Mouse (Mus musculus): Measurements from ENCODE around the gene Ankrd17.
A peak's percentile ranks its signal among the peaks of the same experiment; 100 is the strongest.
"Not testable (repeated sequence)": the region's sequence is repeated elsewhere in the genome, so short reads cannot be mapped to it uniquely, and the experiment has no call there.

Ankrd17 gene

DNA sequence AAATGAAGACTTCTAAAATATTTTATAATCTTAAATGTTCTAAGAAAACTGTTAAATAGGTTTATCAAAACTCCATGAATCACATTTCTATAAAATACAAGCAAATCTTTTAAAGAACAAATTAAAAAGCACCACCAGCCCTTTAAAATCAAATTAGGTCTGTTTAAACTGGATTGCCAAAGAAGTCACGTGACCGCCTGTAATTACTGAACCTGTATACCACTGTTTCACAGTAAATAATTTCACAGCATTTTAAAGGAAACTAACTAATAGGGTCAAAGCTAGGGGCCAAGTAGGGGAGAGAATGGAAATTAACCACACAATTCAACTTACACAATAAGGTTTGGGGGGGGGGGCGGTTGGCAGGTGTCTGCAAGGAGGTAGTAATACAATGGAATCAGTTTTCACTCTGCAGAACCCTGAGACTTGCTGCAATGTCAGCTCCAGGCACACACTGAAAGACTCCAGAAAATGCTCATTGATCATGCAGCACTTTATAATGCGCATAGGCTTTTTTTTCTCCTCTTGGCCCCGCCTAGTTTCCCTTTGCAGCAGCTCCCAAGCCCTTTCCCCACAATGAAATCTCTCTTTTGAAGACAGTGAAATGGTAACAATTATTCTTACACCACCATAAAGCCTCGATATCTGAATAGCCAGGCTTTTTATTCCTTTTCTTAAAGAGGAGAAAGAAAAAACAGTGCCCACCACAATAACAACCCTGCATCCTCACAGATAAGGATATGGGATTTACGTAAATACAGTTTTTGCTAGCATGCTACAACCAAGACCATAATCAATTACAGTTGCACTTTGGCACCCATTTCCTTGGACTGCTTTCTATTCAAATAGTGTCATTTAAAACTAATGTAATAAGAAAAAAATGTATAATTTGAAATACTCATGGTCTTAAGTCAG is 27.9 kb downstream of the Ankrd17 start:
- DNase-seq (ENCODE audit: low spot score): no peak

DNA sequence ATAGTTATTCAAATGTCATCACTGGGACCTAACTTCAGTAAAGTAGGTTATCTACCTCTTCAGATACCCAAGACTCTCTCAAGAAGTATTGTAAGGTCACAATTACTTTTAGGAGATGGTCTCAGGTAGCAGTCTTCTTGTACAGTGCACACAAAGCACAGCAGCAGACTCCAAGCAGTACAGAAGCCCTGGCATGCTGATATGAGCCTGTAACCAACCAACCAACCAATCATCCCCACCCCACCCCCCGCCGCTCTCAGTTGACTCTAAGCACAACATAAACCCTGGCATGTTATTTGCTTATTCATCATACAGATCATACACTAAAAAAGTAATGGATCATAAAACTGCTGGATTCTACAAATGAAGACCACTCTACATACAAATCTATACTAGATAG is 33.9 kb downstream of the Ankrd17 start:
- no peak for DNase-seq (ENCODE audit: low spot score)

DNA sequence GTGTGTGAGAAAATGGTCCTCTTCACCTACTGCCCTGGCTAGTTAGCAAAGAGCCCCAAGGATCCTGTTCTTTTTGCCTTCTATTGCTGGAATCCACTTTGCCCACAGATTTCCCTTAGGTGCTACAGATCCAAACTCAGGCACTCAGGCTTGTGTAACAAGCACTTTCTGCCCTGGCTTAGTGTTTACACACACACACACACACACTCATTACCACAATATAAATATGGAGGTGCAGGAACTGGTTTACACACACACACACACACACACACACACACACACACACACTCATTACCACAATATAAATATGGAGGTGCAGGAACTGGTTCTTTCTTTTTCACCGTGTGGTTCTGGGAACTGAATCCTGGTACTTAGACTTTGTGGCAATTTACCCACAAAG is 35.3 kb downstream of the Ankrd17 start:
- DNase-seq (ENCODE audit: low spot score): peak; percentile 42

DNA sequence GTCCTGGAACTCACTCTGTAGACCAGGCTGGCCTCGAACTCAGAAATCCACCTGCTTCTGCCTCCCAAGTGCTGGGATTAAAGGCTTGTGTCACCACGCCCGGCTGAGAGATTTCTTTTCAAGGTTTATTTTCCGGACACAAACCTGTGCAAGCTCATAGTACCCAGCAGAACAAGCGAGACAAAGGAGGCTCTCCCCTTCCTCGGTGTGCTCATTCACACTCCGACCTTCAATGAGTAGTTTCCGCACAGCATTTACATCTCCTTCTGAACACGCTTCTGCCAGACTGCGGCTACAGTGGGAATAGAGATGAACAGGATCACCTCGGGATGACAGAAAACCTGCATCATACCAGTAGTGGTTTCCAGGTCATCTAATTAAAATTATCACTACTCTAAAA is 68.0 kb downstream of the Ankrd17 start:
- DNase-seq (ENCODE audit: low spot score): no peak

GRCm38 (mm10) chr5:90289887-90290286 is 76.5 kb downstream of the Ankrd17 start:
- no peak for DNase-seq (ENCODE audit: low spot score)

- DNase-seq (ENCODE audit: low spot score): peak; percentile 29
These were observed 79.8 kb downstream of the Ankrd17 start for GRCm38 (mm10) chr5:90286559-90286958.

DNA sequence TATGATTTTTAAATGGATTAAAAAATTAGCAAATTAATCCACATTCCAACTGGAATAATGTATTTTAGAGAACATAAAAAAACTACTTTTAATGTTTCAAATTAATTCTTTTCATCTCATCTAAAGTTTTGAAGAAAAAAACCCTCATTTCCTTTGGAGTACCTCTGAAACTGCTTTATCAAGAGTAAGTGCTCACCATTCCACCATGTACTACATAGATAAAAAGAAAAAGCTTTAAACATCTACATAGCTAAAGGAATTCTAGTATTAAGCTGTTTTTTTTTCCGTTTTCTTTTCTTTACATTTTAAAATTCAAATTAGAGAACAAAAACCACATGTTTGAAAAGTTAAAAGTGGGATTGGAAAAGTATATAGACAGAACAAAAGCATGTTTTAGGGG is 86.3 kb downstream of the Ankrd17 start:
- no peak for DNase-seq (ENCODE audit: low spot score)

DNA sequence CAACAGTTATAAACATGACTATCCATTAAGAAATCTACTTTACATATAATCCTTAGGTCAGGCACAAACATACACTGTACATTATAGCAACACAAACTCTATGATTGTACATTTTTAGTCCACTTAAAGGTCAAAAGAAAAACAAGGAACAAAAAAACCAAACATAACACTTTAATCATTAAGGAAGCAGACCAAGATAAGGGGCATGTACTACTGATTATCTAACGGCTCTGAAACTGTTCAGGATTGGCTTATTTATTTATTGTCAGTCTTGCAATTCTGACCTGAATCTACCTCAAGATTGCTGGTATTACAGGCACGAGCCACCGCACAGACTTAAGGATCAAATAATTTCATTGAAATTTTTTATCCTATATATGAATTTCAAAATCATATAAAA is 87.0 kb downstream of the Ankrd17 start:
- no peak for DNase-seq (ENCODE audit: low spot score)

GRCm38 (mm10) chr5:90277443-90277842 is 88.9 kb downstream of the Ankrd17 start:
- peak; percentile 4 for DNase-seq (ENCODE audit: low spot score)

DNA sequence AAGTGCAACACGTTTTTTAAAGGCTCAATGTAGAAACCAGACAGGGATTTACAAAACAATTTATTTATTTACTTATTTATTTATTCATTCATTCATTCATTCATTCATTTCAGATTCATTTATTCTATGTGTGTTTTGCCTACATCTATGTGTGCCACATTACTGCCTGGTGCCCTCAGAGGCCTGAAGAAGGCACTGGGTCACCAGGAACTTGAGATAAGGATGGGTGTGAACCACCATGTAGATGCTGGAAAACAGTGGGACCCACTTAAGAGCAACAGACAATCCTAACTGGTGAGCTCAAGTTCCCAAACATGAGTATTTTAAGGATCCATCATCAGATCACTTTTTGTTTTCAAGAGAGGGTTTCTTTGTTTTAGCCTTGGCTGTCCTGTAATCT is 91.6 kb downstream of the Ankrd17 start:
- no peak for DNase-seq (ENCODE audit: low spot score)

- DNase-seq (ENCODE audit: low spot score): not testable (repeated sequence)
These were observed 104.1 kb downstream of the Ankrd17 start for GRCm38 (mm10) chr5:90262230-90262629.

DNA sequence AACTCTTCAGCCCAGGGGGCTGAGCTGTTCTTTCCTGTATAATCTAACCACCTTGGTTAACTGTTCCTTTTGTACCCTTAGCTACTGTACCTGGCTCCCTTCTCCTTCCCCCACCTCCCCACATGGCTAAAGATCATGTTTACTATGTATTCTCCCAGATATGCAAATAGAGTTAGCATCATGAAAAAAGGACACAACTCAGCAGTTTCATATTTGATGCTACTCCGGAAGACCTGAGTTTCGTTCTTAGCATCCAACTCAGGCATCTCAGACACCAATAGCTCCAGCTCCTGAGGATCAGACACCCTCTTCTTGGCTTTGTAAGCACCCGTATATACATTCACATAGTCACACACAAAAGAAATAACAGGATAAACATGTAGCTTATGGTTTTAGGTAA is 109.4 kb downstream of the Ankrd17 start:
- no peak for DNase-seq (ENCODE audit: low spot score)

DNA sequence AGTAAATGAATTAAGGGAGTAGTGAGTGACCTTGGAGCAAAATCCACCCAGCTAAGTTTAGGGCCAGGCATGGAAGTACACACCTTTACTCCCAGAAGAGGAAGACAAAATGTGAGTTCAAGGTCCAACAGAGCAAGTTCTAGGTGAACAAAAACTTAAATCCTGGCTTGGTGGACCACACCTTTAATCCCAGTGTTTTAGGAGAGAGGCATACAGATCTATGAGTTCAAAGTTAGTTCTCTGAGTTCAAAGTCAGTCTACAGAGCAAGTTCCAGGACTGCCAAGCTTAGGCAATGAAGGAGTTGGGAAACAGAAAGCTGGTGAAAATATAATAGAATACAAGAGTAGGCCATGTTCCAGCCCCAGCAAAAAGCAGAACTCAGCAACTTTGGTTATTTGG is 118.9 kb downstream of the Ankrd17 start:
- DNase-seq (ENCODE audit: low spot score): no peak

DNA sequence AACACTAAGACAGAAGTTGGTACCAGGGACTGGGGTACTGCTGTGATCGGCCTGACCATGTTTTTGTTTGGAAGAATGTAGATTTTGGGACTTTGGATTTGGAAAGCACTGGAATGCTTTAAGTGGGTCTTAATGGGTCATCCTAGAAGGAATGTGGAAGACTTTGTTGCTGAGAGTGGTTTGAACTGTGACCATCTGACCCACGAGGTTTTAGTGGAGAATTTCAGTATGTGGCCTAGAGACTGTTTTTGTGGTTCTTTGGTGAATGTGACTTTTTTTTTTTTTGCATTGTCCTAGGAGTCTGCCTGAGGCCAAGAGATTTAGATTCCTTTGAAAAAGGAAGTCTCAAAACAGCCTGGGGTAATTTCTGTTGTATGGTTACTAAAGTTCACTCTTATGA is 119.4 kb downstream of the Ankrd17 start:
- no peak for DNase-seq (ENCODE audit: low spot score)

DNA sequence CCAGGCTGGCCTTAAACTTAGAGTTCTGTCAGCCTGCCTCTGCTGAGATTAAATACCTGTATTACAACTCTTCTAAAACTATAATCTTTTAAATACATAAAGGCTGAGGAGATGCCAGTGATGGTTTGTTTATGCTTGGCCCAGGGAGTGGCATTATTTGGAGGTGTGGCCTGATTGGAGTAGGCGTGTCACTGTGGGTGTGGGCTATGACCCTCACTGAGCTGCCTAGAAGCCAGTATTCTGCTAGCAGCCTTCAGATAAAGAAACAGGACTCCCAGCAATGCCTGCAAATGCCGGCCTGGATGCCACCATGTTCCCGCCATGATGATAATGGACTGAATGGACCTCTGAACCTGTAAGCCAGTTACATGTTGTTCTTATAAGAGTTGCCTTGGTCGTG is 119.8 kb downstream of the Ankrd17 start:
- no peak for DNase-seq (ENCODE audit: low spot score)

GRCm38 (mm10) chr5:90245416-90245815 is 121.0 kb downstream of the Ankrd17 start:
- DNase-seq (ENCODE audit: low spot score): no peak

DNA sequence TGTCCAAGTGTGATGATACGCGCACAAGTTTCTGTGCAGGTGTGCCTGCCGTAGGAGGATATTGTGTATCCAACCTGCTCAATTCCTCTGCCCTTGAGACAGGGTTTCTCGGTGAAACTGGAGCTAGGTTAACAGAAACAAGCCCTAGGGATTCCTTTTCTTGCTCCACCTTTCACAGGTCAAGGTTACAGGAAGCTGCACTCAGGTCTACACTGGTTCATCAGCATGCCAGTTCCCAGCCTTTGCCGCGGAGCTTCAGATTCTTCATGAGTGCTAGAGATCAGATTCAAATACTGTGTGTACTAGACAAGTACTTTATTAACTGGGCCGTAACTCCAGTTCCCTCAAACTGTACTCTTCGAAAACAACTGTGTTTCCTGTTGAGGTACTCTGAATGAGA is 131.2 kb downstream of the Ankrd17 start:
- DNase-seq (ENCODE audit: low spot score): no peak

DNA sequence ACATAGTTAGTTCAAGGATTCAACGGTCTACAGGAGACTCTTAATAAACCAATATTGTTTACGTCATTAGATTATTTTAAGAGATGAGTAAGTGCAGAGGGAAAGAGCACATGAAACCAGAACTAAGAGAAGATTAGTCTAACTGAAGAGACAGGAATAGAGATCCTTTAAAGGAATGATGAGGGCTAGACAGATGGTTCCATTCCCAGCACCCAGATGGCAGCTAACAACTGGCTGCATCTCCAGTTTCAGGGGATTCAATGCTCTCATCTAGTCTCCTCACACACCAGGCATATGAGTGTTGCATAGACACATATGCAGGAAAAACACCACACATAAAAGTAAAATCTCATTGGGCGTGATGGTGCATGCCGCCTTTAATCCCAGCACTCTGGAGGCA is 133.1 kb downstream of the Ankrd17 start:
- no peak for DNase-seq (ENCODE audit: low spot score)

DNA sequence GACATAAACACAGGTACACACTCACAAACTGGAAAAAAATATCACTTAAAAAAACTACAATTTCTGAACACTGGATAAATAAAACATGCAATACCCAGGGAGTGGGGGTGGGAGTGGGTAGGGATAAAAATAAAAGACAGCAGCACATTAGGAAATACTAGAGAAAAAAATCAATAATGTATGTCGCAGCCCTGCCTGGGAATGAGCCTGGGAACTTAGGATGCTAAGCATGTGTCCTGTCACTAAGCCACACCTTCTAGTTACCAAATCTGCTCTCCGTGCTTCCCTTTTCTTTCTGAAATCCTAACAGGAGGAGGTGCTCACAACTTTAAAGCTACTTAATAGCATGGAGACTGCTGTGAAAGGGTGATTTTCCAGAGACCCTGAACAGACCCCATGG is 136.6 kb downstream of the Ankrd17 start:
- no peak for DNase-seq (ENCODE audit: low spot score)

GRCm38 (mm10) chr5:90226696-90227095 is 139.7 kb downstream of the Ankrd17 start:
- no peak for DNase-seq (ENCODE audit: low spot score)

DNA sequence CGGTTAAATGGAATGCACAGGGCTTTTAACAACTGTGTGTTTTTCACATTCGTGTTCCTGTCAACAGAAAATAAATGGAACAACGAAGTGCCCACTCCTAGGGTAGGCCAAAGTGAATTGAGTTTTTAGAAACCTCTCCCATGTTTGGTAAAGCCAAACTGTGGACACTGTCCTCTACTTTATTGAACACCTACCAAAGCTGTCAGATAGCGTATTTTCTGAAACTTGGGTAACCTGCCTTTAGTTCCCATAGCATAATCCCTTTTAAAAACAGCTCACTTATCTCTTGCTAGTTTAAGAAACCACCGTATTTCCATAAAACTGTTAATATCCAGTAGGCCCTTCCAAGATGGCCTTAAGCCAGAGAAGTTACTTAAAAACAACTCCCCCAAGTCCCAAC is 141.6 kb downstream of the Ankrd17 start:
- no peak for DNase-seq (ENCODE audit: low spot score)

DNA sequence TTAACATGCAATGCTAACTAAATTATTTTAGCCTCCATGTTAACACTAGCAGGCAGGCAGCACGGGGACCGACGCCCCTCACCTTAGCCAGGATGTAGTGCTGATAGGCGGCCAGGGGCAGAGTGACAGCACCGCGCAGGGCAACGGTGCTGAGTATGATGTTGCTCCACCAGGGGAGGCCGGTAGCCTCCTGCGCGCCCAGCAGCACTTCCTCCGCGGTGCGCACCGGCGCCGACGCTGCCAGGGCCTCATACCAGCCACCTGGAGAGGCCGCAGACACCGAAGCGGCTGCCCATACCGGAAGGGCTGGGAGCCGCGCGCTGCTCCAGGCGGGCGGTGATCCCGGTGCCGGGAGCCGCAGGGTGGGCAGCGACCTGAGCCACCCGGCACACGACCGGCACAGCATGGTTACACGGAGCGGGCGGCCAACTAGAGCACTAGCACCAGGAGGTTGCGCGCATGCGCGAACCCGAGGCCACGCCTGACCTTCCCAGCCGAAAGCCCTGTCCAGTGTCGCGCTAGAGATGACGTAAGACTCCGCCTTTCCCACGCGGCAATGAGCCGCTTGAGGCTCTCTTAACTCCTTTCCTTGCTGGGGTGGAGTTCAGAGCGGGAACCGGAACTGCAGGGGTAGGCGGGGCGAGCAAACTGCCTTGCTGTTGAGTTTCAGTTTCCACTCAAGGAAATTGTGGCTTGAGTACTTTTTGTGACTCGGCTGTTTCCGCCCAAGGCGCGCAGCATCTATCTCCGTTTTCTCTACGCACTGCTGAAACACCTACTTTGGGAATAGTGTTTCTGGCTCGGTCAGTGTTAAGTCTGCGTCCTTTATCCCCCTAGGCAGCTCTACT is 142.6 kb downstream of the Ankrd17 start, which contains the start of gene Cox18:
Gene Cox18, minus strand, starts transcription at position 468 of the 848 bp plus-strand sequence.
- DNase-seq (ENCODE audit: low spot score): peak; percentile 100

GRCm38 (mm10) chr5:90222937-90223336 is 143.4 kb downstream of the Ankrd17 start:
- no peak for DNase-seq (ENCODE audit: low spot score)
